Mouse (Mus musculus) midbrain, embryonic 11.5 days (tissue): ENCODE data around the gene Gm10553. TPM values are rescaled to one million over a fixed set of nuclear protein-coding genes. Genes with fewer than 3 reads are reported as not detected.
"Not testable (repeated sequence)": the region's sequence is repeated elsewhere in the genome, so short reads cannot be mapped to it uniquely, and the experiment has no call there.

Source experiments
- ATAC-seq: fragments of 200-750 bp; cut with Nextera tagmentation; 2 replicates; pipeline ENCODE4 v1.8.0; 2017; ENCODE audit warnings: moderate TSS enrichment, moderate library complexity; ENCODE audit not compliant: low FRiP score
- DNase-seq: peaks from one replicate; pipeline ENCODE4 v3.0.0; 2015; ENCODE audit warnings: low spot score; ENCODE audit errors: missing footprints
- H3K27ac ChIP-seq: fragments of 300-500 bp; sonication (generic); 2 replicates; pipeline ENCODE4 v1.5.1; 2014; ENCODE audit warnings: low read depth, low read length
- H3K27me3 ChIP-seq: fragments of 300-500 bp; sonication (generic); 2 replicates; pipeline ENCODE4 v1.6.1; 2014; ENCODE audit warnings: mild to moderate bottlenecking, low read length, moderate library complexity, mixed read lengths; ENCODE audit not compliant: control insufficient read depth, insufficient read depth
- H3K36me3 ChIP-seq: fragments of 300-500 bp; sonication (generic); 2 replicates; pipeline ENCODE4 v1.6.1; 2014; ENCODE audit warnings: mild to moderate bottlenecking, low read length, moderate library complexity, mixed read lengths; ENCODE audit not compliant: control insufficient read depth, insufficient read depth
- H3K4me1 ChIP-seq: fragments of 300-500 bp; sonication (generic); 2 replicates; pipeline ENCODE4 v1.6.1; 2014; ENCODE audit warnings: low read length; ENCODE audit not compliant: control insufficient read depth, insufficient read depth
- H3K4me2 ChIP-seq: fragments of 300-500 bp; sonication (generic); 2 replicates; pipeline ENCODE4 v1.6.1; 2014; ENCODE audit warnings: mild to moderate bottlenecking, moderate library complexity
- H3K4me3 ChIP-seq: fragments of 300-500 bp; sonication (generic); 2 replicates; pipeline ENCODE4 v1.5.1; 2014; ENCODE audit warnings: low read depth, low read length
- H3K9ac ChIP-seq: fragments of 300-500 bp; sonication (generic); 2 replicates; pipeline ENCODE4 v1.6.1; 2014; ENCODE audit warnings: low read length
- H3K9me3 ChIP-seq: fragments of 300-500 bp; sonication (generic); 2 replicates; pipeline ENCODE4 v1.6.1; 2016; ENCODE audit warnings: low read length; ENCODE audit not compliant: control insufficient read depth
- WGBS: fragments of 180-500 bp; shearing (Covaris S2); extraction: QIAGEN DNeasy Blood & Tissue Kit; methylation state at CpG from one replicate; pipeline ENCODE4 v1.1.7; 2014; 5-methylcytosine and 5-hydroxymethylcytosine counted together
- polyA plus RNA-seq: library from polyadenylated mRNA; unstranded; fragments of >200 nt; fragmentation: Nextera tagmentation; extraction: Ambion mirVana; gene quantifications from 2 replicates; pipeline ENCODE4 v1.2.1, GENCODE M21; 2014

Gm10553 gene
- polyA plus RNA-seq, 1 experiment from 2014 or later = not detected

DNA sequence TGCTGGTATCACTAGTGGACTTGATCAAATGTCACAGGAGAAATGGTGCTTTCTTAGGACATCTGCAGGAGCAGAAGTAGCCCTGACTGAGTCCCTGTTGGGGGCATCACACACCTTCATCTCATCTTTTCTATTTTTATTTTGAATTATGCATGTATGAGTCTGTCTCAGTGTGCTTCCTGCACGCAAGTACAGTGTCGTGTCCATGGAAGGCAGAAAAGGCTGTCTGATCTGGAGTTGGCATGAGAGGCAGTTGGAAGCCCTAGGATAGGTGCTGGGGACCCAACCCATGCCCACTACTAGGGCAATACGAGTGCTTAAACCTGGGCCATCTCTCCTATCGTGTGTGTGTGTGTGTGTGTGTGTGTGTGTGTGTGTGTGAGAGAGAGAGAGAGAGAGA lies 5.4 kb downstream of the Gm10553 start:
- not testable (repeated sequence) for H3K9me3 ChIP-seq, H3K4me2 ChIP-seq, H3K27me3 ChIP-seq, DNase-seq, H3K9ac ChIP-seq, H3K27ac ChIP-seq, H3K36me3 ChIP-seq, H3K4me3 ChIP-seq, H3K4me1 ChIP-seq, ATAC-seq
- 87% methylated on average over 4 of the region's 4 CpGs for WGBS

DNA sequence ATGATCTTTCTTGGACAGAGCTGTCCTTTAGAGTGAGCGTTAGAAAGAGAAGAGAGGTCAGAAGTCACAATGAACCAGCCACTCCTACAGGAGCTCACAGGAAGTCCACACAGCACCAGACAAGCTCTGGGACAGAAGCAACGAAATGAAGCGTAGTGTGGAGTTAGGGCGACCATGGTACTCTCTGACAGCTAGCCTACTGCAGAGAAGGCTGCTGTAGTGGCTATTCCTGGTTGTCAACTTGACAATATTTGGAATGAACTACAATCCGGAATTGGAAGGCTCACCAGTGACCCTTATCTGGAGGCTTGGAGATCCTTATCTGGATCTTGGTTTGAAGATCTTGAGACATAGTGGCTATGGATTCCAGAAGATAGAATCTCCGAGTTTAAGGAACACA lies 6.0 kb downstream of the Gm10553 start:
- H3K36me3 ChIP-seq, H3K4me2 ChIP-seq, H3K4me3 ChIP-seq, H3K4me1 ChIP-seq, H3K9me3 ChIP-seq, H3K27me3 ChIP-seq, H3K27ac ChIP-seq, H3K9ac ChIP-seq, DNase-seq, ATAC-seq: not testable (repeated sequence)
- WGBS = 77% methylated on average over 5 of the region's 6 CpGs

DNA sequence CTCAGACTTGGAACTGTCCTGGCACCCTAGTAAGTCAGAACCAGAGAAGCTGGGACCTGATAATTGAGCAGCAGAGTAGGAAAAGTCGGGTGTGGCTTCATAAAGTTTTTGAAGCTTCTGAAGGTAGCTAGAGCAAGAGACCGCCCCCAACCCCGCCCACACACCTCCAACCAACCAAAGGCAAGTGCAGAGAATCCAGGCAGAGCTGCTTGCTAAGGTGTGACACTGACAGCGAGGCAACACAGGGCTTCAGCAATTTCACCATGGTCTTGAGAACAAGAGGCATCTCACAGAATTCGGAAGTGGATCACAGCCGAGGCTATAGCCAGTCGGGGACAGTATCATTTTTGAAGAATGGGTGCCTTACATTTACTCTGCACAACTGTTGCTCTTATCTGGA lies 9.8 kb downstream of the Gm10553 start, which contains the start of gene A530032D15Rik:
TSS of gene A530032D15Rik (minus strand) at position 101 of the 400 bp plus-strand sequence.
- H3K4me1 ChIP-seq, H3K27ac ChIP-seq, ATAC-seq, DNase-seq, H3K27me3 ChIP-seq, H3K9ac ChIP-seq, H3K4me2 ChIP-seq, H3K36me3 ChIP-seq, H3K9me3 ChIP-seq, H3K4me3 ChIP-seq: not testable (repeated sequence)
- WGBS = no CpG with 5 or more reads among the region's 7 CpGs

DNA sequence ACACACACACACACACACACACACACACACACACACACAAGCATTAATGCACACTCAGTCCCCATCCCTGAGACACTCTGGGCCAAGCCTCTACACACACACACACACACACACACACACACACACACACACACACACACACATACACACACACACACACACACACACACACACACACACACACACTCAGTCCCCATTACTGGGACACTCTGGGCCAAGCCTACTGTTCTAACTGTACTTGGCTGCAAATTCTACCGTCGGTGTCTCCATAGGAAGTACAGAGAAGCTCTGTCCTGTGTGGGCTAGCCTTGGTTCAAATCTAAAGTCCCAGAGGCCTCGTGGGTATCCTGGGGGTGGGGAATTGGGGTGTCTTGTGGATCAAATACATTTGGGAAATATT lies 10.9 kb downstream of the Gm10553 start:
- H3K36me3 ChIP-seq, H3K4me3 ChIP-seq, ATAC-seq, H3K4me2 ChIP-seq, H3K27ac ChIP-seq, H3K9ac ChIP-seq, H3K9me3 ChIP-seq, DNase-seq, H3K27me3 ChIP-seq, H3K4me1 ChIP-seq: not testable (repeated sequence)
- WGBS = 77% methylated on average over 2 of the region's 3 CpGs

DNA sequence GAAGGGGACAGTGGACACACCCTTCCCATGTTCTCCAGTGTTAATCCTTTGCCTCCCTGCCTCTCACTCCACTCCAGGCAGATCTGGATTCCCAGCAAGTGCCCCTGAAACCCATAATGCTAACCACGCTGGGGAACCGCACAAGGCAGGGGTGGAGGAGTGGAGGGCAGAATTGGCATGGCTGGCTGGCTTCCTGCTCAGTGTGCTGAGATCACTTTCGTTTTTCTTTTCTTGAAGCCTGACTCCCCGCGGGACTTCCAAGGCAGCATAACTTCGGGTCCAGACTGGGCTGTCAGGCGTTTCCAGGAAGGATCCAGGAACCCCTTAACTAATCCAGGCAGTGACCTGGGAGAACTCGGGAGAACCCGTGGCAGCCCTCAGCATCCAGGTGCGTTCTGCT lies 11.6 kb downstream of the Gm10553 start:
- WGBS = 66% methylated on average over 9 of the region's 10 CpGs
- H3K4me3 ChIP-seq, H3K9me3 ChIP-seq, H3K27ac ChIP-seq, ATAC-seq, DNase-seq, H3K9ac ChIP-seq, H3K27me3 ChIP-seq, H3K4me1 ChIP-seq, H3K36me3 ChIP-seq, H3K4me2 ChIP-seq: not testable (repeated sequence)

DNA sequence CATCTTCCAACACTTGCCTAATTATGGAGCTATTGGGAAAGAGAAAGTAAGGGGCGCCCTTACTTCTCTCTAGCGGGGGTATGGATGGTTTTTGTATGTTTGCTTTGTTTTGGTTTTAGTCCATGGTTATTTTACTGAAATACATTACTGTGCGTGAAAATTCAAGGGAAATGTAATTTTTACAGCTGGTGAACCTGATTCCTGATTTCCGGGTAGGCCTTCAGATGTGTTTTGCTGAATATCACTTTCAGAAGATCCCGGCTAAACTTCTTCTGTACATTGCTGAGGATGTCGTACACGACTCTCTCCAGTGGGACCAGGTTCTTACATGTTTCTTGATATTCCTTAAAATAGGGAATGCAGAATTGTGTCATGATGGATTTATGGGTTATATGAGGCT lies 12.3 kb downstream of the Gm10553 start:
- H3K9me3 ChIP-seq, H3K4me2 ChIP-seq, ATAC-seq, H3K4me3 ChIP-seq, DNase-seq, H3K27me3 ChIP-seq, H3K27ac ChIP-seq, H3K9ac ChIP-seq, H3K4me1 ChIP-seq, H3K36me3 ChIP-seq: not testable (repeated sequence)
- WGBS = 89% methylated on average over 7 of the region's 7 CpGs

DNA sequence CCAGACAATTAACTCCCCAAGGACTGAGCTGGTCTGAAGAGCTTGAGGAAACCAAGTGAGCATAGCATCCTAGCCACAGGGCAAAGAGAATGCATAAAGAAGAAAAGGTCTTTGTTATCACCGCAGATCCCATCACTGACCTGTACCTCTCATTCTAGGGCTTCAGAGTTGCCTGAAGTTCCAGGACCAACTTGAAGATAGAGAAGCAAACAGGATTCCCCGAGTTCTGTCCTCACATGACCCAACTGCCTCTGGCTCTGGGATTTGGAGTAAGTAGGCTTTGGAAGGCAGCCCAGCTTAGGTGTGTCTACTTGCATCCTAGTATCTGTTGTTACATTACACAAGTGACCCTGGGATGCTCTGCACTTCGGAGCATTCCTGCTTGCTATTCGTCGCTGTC lies 12.9 kb downstream of the Gm10553 start:
- not testable (repeated sequence) for H3K36me3 ChIP-seq, H3K4me2 ChIP-seq, H3K9ac ChIP-seq, H3K27ac ChIP-seq, ATAC-seq, H3K27me3 ChIP-seq, H3K4me1 ChIP-seq, DNase-seq, H3K4me3 ChIP-seq, H3K9me3 ChIP-seq
- WGBS = 63% methylated on average over 2 of the region's 5 CpGs

DNA sequence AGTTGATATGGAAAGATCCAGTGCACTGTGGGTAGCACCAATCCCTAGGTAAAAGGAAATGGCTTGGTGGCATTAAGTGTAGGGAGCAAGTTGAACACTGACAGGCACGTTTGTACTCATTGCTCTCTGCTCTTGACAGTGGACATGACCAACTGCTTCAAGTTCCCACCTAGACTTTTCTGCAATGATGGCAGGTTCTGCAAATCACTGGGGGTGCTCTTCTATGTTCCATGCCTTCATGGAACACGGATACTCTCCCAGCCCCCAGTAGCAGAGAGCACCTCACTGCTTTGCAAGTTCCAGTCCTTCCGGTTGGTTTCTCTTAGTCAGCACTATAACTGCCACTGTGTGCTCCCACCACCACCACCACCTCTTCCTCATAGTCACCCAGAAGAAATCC lies 14.1 kb downstream of the Gm10553 start:
- H3K4me1 ChIP-seq, H3K4me2 ChIP-seq, H3K9ac ChIP-seq, H3K27me3 ChIP-seq, H3K4me3 ChIP-seq, H3K27ac ChIP-seq, H3K36me3 ChIP-seq, H3K9me3 ChIP-seq: not testable (repeated sequence)
- DNase-seq = peak; percentile 57
- 75% methylated on average over 3 of the region's 3 CpGs for WGBS
- ATAC-seq = peak; percentile 69

DNA sequence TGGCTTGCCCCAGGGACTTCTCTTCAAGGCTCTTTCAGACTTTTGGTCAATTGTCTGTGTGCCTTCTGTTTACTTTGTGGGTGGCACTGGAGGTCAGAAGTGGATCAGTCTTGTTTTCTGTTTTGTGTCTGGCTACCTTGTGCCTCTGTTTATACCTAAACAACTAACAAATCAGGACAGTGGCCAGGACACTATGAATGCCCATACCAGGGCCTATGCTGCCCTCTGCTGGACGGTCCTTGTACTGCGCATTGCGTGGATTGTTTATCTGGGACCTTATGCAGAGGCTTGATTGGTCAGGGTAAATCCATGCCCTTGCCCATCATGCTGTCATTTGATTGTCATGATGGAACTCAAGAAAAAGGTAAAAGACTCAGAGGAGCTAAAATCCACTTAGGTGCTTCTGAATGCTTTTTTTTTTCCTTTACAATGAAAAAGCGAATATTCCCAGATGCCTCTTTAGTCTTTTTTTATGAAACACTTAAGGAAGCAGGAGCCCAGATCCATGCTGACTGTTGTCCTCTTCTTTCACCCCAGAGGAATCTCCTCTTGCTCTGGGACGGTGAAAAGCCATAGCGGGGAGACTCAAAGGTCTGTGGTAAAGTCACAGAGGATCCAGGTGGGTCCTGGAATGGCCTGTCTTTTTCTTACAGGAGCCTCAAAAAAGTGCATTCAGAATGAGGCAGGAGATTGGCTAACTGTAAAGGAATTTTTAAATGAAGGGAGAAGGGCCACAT lies 14.9 kb downstream of the Gm10553 start:
- H3K27me3 ChIP-seq = not testable (repeated sequence)

More for the DNA sequence above, 14.9 kb downstream of the Gm10553 start:
- not testable (repeated sequence) for H3K9me3 ChIP-seq, H3K4me2 ChIP-seq, H3K4me3 ChIP-seq, H3K9ac ChIP-seq, H3K4me1 ChIP-seq, ATAC-seq, H3K36me3 ChIP-seq, DNase-seq, H3K27ac ChIP-seq
- 56% methylated on average over 6 of the region's 6 CpGs for WGBS
